Mouse (Mus musculus): ENCODE data around the gene Rarres2. TPM values are rescaled to one million over a fixed set of nuclear protein-coding genes. Genes with fewer than 3 reads are reported as not detected.

Rarres2 gene
- 80.9 and 95.3 TPM in 2 replicates for polyA plus RNA-seq (2012; rRNA removed)

GRCm38 (mm10) chr6:48572572-48573061, at the start of gene Rarres2:
Gene Rarres2, minus strand, starts transcription at chr6:48572789.
- 38% methylated on average over 6 of the region's 6 CpGs for WGBS
- no peak for DNase-seq (ENCODE audit: low read depth, low spot score)

- WGBS, result 96% methylated on average over 30 of the region's 30 CpGs
- DNase-seq (ENCODE audit: low read depth, low spot score), result no peak
These were observed 47.4 kb upstream of the Rarres2 start for GRCm38 (mm10) chr6:48620031-48620430.

GRCm38 (mm10) chr6:48614756-48615155, 42.2 kb upstream of the Rarres2 start:
- 92% methylated on average over 5 of the region's 5 CpGs for WGBS
- DNase-seq (ENCODE audit: low read depth, low spot score), result no peak

GRCm38 (mm10) chr6:48613464-48613863, 40.9 kb upstream of the Rarres2 start:
- no peak for DNase-seq (ENCODE audit: low read depth, low spot score)

GRCm38 (mm10) chr6:48610657-48611056, 38.1 kb upstream of the Rarres2 start:
- no peak for DNase-seq (ENCODE audit: low read depth, low spot score)
- 52% methylated on average over 3 of the region's 3 CpGs for WGBS

More at GRCm38 (mm10) chr6:48613464-48613863, 40.9 kb upstream of the Rarres2 start:
- 92% methylated on average over 4 of the region's 4 CpGs for WGBS

- WGBS, result 86% methylated on average over 7 of the region's 7 CpGs
- DNase-seq (ENCODE audit: low read depth, low spot score), result no peak
These were observed 36.9 kb upstream of the Rarres2 start for GRCm38 (mm10) chr6:48609512-48609911.

- WGBS, result 74% methylated on average over 2 of the region's 2 CpGs
- no peak for DNase-seq (ENCODE audit: low read depth, low spot score)
These were observed 35.5 kb upstream of the Rarres2 start for GRCm38 (mm10) chr6:48608124-48608523.

- WGBS, result 0% methylated on average over 28 of the region's 28 CpGs
- no peak for DNase-seq (ENCODE audit: low read depth, low spot score)
These were observed 29.6 kb upstream of the Rarres2 start for GRCm38 (mm10) chr6:48602080-48602741.

GRCm38 (mm10) chr6:48601271-48602079, 28.9 kb upstream of the Rarres2 start, which contains the start of gene Zfp775:
Gene Zfp775, plus strand, starts transcription at chr6:48602063.
- no peak for DNase-seq (ENCODE audit: low read depth, low spot score)
- 4% methylated on average over 42 of the region's 42 CpGs for WGBS

- no peak for DNase-seq (ENCODE audit: low read depth, low spot score)
- WGBS, result 90% methylated on average over 1 of the region's 1 CpGs
These were observed 28.0 kb upstream of the Rarres2 start for GRCm38 (mm10) chr6:48600594-48600993.

- WGBS, result 97% methylated on average over 27 of the region's 27 CpGs
- no peak for DNase-seq (ENCODE audit: low read depth, low spot score)
These were observed 24.6 kb upstream of the Rarres2 start for GRCm38 (mm10) chr6:48597233-48597625.

GRCm38 (mm10) chr6:48596545-48597232, 24.1 kb upstream of the Rarres2 start:
- WGBS, result 97% methylated on average over 45 of the region's 45 CpGs
- no peak for DNase-seq (ENCODE audit: low read depth, low spot score)

GRCm38 (mm10) chr6:48595278-48595677, 22.7 kb upstream of the Rarres2 start:
- no peak for DNase-seq (ENCODE audit: low read depth, low spot score)
- WGBS, result 41% methylated on average over 1 of the region's 1 CpGs

GRCm38 (mm10) chr6:48594043-48594738, 21.6 kb upstream of the Rarres2 start:
- WGBS, result under 1% methylated on average over 40 of the region's 41 CpGs
- DNase-seq (ENCODE audit: low read depth, low spot score), result no peak

GRCm38 (mm10) chr6:48593158-48594042, 20.8 kb upstream of the Rarres2 start, which contains the start of the genes Repin1 and Gm44965:
Gene Repin1, plus strand, starts transcription at chr6:48593883.
Gene Gm44965, plus strand, starts transcription at chr6:48593941.
- 2% methylated on average over 45 of the region's 45 CpGs for WGBS
- DNase-seq (ENCODE audit: low read depth, low spot score), result no peak

GRCm38 (mm10) chr6:48591871-48592270, 19.3 kb upstream of the Rarres2 start:
- DNase-seq (ENCODE audit: low read depth, low spot score), result no peak
- WGBS, result 61% methylated on average over 6 of the region's 6 CpGs

GRCm38 (mm10) chr6:48591221-48591845, 18.7 kb upstream of the Rarres2 start:
- no peak for DNase-seq (ENCODE audit: low read depth, low spot score)

GRCm38 (mm10) chr6:48589194-48589750, 16.7 kb upstream of the Rarres2 start, which contains the start of gene Gm45021:
Gene Gm45021, plus strand, starts transcription at chr6:48589610.
- no peak for DNase-seq (ENCODE audit: low read depth, low spot score)
- WGBS, result 74% methylated on average over 6 of the region's 6 CpGs

More at GRCm38 (mm10) chr6:48591221-48591845, 18.7 kb upstream of the Rarres2 start:
- WGBS, result 32% methylated on average over 3 of the region's 3 CpGs
